In the genomic region with DNA sequence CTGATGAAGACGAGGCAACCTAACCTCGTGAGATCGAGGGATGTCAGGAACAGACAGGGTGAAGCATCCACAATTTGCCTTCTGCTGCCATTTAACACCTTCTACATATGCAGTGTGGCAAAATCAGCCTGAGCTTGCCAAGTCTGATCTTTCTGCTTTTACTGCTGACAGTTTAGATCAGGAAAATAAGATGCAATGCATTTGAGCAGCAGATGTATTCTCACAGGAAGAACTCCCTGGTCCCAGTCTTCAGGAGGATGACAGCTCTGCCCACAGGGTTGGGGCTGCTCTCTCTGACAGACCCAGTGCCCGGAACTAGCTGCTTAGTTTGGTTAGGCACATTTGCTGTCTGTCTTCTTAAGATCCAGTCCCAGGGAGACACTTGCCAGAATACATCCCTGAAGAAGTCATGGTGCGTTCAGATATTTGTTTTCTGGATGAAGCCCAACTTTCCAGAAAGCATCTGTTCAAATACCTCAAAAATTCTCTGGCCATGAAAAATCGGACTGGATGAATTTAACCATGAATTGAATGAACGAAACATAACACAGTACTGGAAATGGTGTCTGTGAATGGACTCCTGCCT, we compare ENCODE assay signal across 13 mouse cellular contexts.
DNase-seq lines count a peak whose midpoint lies in the region; ATAC-seq and TF ChIP-seq lines count a peak whose summit lies in the region.
"Had no signal": no experiment of that assay in that cellular context is flagged by ENCODE, and none has a peak within 500 bp of the region (broad histone marks: within the 10 kb centered on the region; RNA-seq: fewer than 3 reads in every experiment).

No protein-coding gene starts in this region.

- peak; percentile 11 for DNase-seq in retina, postnatal 1 day
- DNase-seq in retina, embryonic 14.5 days (ENCODE audit: low spot score), result no peak
- peak; percentile 71 for DNase-seq in forebrain, postnatal 0 days
- peak; percentile 46 to 89 for DNase-seq in left cerebral cortex, postnatal 25 days (ENCODE audit: low spot score in 2 of 2)
- no peak for DNase-seq in liver
- DNase-seq: heart, adult 2 months; kidney, postnatal 25 days; thymus, adult 18-20 months had no signal

- no peak overlapping the region for H3K27ac ChIP-seq in hindbrain, embryonic 16.5 days (ENCODE audit: low read depth, low read length)
- H3K27ac ChIP-seq in hindbrain, embryonic 13.5 days, result no peak overlapping the region
- H3K27ac ChIP-seq in forebrain, postnatal 0 days (ENCODE audit: low read depth, low read length), result peak overlapping the region; percentile 24
- H3K27ac ChIP-seq: heart, adult 2 months; limb, embryonic 15.5 days had no signal

- ATAC-seq in hindbrain, embryonic 16.5 days, result peak; percentile 60
- ATAC-seq in hindbrain, embryonic 13.5 days (ENCODE audit: low FRiP score), result no peak
- peak; percentile 85 for ATAC-seq in forebrain, postnatal 0 days
- no peak for ATAC-seq in megakaryocyte-erythroid progenitor cell, adult 5-6 weeks (replicated peaks; ENCODE audit: low FRiP score, low TSS enrichment, poor library complexity, severe bottlenecking)

- H3K4me2 ChIP-seq in hindbrain, embryonic 16.5 days (ENCODE audit: low read length), result no peak overlapping the region
- H3K4me2 ChIP-seq in hindbrain, embryonic 13.5 days, result no peak overlapping the region
- H3K4me2 ChIP-seq in forebrain, postnatal 0 days (ENCODE audit: low read depth), result no peak overlapping the region
- H3K4me2 ChIP-seq: limb, embryonic 15.5 days had no signal

- 66% methylated on average over 7 of the region's 7 CpGs for WGBS in hindbrain, embryonic 16.5 days
- WGBS in hindbrain, embryonic 13.5 days, result 84% methylated on average over 7 of the region's 7 CpGs
- WGBS in forebrain, postnatal 0 days, result 45% methylated on average over 7 of the region's 7 CpGs

- H3K4me1 ChIP-seq in hindbrain, embryonic 16.5 days (ENCODE audit: control insufficient read depth, insufficient read depth, low read depth, low read length), result peaks cover 3% of the 10 kb centered on the region
- no peaks in the 10 kb centered on the region for H3K4me1 ChIP-seq in hindbrain, embryonic 13.5 days (replicated peaks)
- H3K4me1 ChIP-seq in forebrain, postnatal 0 days (ENCODE audit: insufficient read depth), result no peaks in the 10 kb centered on the region
- H3K4me1 ChIP-seq: megakaryocyte, embryonic 14.5 days had no signal

- H3K36me3 ChIP-seq in hindbrain, embryonic 16.5 days (ENCODE audit: control insufficient read depth, insufficient read depth, low read length), result no peaks in the 10 kb centered on the region
- no peaks in the 10 kb centered on the region for H3K36me3 ChIP-seq in hindbrain, embryonic 13.5 days
- no peaks in the 10 kb centered on the region for H3K36me3 ChIP-seq in forebrain, postnatal 0 days (ENCODE audit: insufficient read depth)
- H3K36me3 ChIP-seq: limb, embryonic 15.5 days had no signal

- H3K9me3 ChIP-seq in hindbrain, embryonic 16.5 days (ENCODE audit: control insufficient read depth, low read length), result no peaks in the 10 kb centered on the region
- H3K9me3 ChIP-seq in hindbrain, embryonic 13.5 days, result no peaks in the 10 kb centered on the region
- no peaks in the 10 kb centered on the region for H3K9me3 ChIP-seq in forebrain, postnatal 0 days (ENCODE audit: low read length)
- H3K9me3 ChIP-seq: limb, embryonic 15.5 days had no signal

- no peak for TF ChIP-seq CTCF in forebrain, postnatal 0 days (IDR thresholded peaks at IDR 0.05; ENCODE audit: low read depth)

- no peak overlapping the region for H3K9ac ChIP-seq in hindbrain, embryonic 16.5 days (ENCODE audit: low read depth, low read length)
- H3K9ac ChIP-seq in hindbrain, embryonic 13.5 days, result no peak overlapping the region
- H3K9ac ChIP-seq in forebrain, postnatal 0 days, result no peak overlapping the region
- H3K9ac ChIP-seq: limb, embryonic 15.5 days had no signal

- H3K4me3 ChIP-seq in hindbrain, embryonic 16.5 days (ENCODE audit: low read length), result no peak overlapping the region
- no peak overlapping the region for H3K4me3 ChIP-seq in hindbrain, embryonic 13.5 days
- no peak overlapping the region for H3K4me3 ChIP-seq in forebrain, postnatal 0 days (ENCODE audit: low read depth, low read length)
- H3K4me3 ChIP-seq: heart, adult 2 months; limb, embryonic 15.5 days had no signal

- no peaks in the 10 kb centered on the region for H3K27me3 ChIP-seq in hindbrain, embryonic 16.5 days (replicated peaks; ENCODE audit: control insufficient read depth, insufficient read depth, low read length)
- H3K27me3 ChIP-seq in hindbrain, embryonic 13.5 days, result no peaks in the 10 kb centered on the region
- H3K27me3 ChIP-seq in forebrain, postnatal 0 days (ENCODE audit: insufficient read depth, low read length), result no peaks in the 10 kb centered on the region
- H3K27me3 ChIP-seq: limb, embryonic 15.5 days; megakaryocyte, embryonic 14.5 days had no signal

- intact Hi-C loops in left cerebral cortex, postnatal 25 days (cut with DNase I), result loop anchor here (2.0 kb wide), 1 partner anchor 21 kb away; no protein-coding TSS in a partner anchor

Comparison
In these comparisons a context has a peak if more than half of its experiments do, and no peak if none do; other contexts are left out.
1. ATAC-seq: peak in hindbrain, embryonic 16.5 days (single experiment) and forebrain, postnatal 0 days (single experiment); none in hindbrain, embryonic 13.5 days (single experiment) and megakaryocyte-erythroid progenitor cell, adult 5-6 weeks (single experiment).
2. DNase-seq: peak in retina, postnatal 1 day (single experiment), forebrain, postnatal 0 days (single experiment) and left cerebral cortex, postnatal 25 days (2 of 2); none in retina, embryonic 14.5 days (single experiment) and liver (single experiment).